Mouse (Mus musculus) bone marrow, adult 2 months (tissue): Measurements from ENCODE around the gene Rab27a.

Experiments
- CTCF ChIP-seq: fragments of 200-500 bp; IDR thresholded peaks from 2 replicates; pipeline ENCODE4 v1.5.1; 2011; ENCODE audit warnings: low read length, control low read depth; ENCODE audit not compliant: control insufficient read depth, insufficient read depth
- POLR2A ChIP-seq: fragments of 200-500 bp; IDR thresholded peaks from 2 replicates; pipeline ENCODE4 v1.6.1; 2011; ENCODE audit warnings: low read depth, mild to moderate bottlenecking, control low read depth, low read length, borderline replicate concordance; ENCODE audit not compliant: control insufficient read depth

GRCm38 (mm10) chr9:73085845-73086244, 41.2 kb downstream of the Rab27a start:
- no peak for TF ChIP-seq CTCF
- no peak for TF ChIP-seq POLR2A
